Mouse (Mus musculus): ENCODE results near the gene Atic.

Atic gene

GRCm38 (mm10) chr1:71614545-71615246, 57.7 kb downstream of the Atic start:
- DNase-seq (ENCODE audit: low read depth, low spot score), result no peak
- Histone ChIP-seq H3K36me3 (ENCODE audit: control insufficient read depth, insufficient read depth, low read length, poor library complexity, severe bottlenecking) (no peaks in the 10 kb centered on the region), H3K27me3 (ENCODE audit: control insufficient read depth, insufficient read depth, low read length, poor library complexity, severe bottlenecking) (no peaks in the 10 kb centered on the region)

- no peak for DNase-seq (ENCODE audit: low read depth, low spot score)
- no peaks in the 10 kb centered on the region for H3K27me3 ChIP-seq (ENCODE audit: control insufficient read depth, insufficient read depth, low read length, poor library complexity, severe bottlenecking)
- H3K36me3 ChIP-seq (ENCODE audit: control insufficient read depth, insufficient read depth, low read length, poor library complexity, severe bottlenecking), result no peaks in the 10 kb centered on the region
Measured at GRCm38 (mm10) chr1:71621526-71621925, 64.6 kb downstream of the Atic start.

GRCm38 (mm10) chr1:71623625-71624024, 66.7 kb downstream of the Atic start:
- H3K27me3 ChIP-seq (ENCODE audit: control insufficient read depth, insufficient read depth, low read length, poor library complexity, severe bottlenecking), result no peaks in the 10 kb centered on the region
- DNase-seq (ENCODE audit: low read depth, low spot score), result no peak

More at GRCm38 (mm10) chr1:71623625-71624024, 66.7 kb downstream of the Atic start:
- H3K36me3 ChIP-seq (ENCODE audit: control insufficient read depth, insufficient read depth, low read length, poor library complexity, severe bottlenecking), result no peaks in the 10 kb centered on the region

Measured in splenic B cell, adult 2 months (primary cell).